In genomic region chr5:32862469-32863132, GRCm38 (mm10) we compare ENCODE assay signal across 8 mouse cellular contexts. TPM values are rescaled to one million over a fixed set of nuclear protein-coding genes. Genes with fewer than 3 reads are reported as not detected.
DNase-seq lines count a peak whose midpoint lies in the region; ATAC-seq and TF ChIP-seq lines count a peak whose summit lies in the region.

No protein-coding gene starts in this region.

- H3K4me1 ChIP-seq in erythroblast, embryonic 14.5 days (ENCODE audit: control insufficient read depth): peaks cover 36% of the 10 kb centered on the region
- H3K4me1 ChIP-seq in E14TG2a.4 (replicated peaks; ENCODE audit: low read depth, low read length): peaks cover 17% of the 10 kb centered on the region
- peaks cover 9% of the 10 kb centered on the region; the same call in 1 of the 2 replicates for H3K4me1 ChIP-seq in intestine, embryonic 15.5 days (replicated peaks)
- H3K4me1 ChIP-seq in lung, embryonic 14.5 days (ENCODE audit: insufficient read depth): no peaks in the 10 kb centered on the region

- peaks cover 23% of the 10 kb centered on the region for H3K36me3 ChIP-seq in erythroblast, embryonic 14.5 days (ENCODE audit: control insufficient read depth)
- H3K36me3 ChIP-seq in E14TG2a.4 (ENCODE audit: insufficient read depth, low read length): peaks cover 25% of the 10 kb centered on the region
- peaks cover 1% of the 10 kb centered on the region; the same call in 1 of the 2 replicates for H3K36me3 ChIP-seq in intestine, embryonic 15.5 days
- H3K36me3 ChIP-seq in lung, embryonic 14.5 days (ENCODE audit: insufficient read depth): peaks cover 12% of the 10 kb centered on the region; the same call in 1 of the 2 replicates

- no peak for TF ChIP-seq CTCF in E14TG2a.4 (conservative IDR thresholded peaks at IDR 0.05; ENCODE audit: low read length)
- no peak for TF ChIP-seq CTCF in lung, embryonic 14.5 days (IDR thresholded peaks at IDR 0.05; ENCODE audit: low read depth)

- no peaks in the 10 kb centered on the region for H3K9me3 ChIP-seq in erythroblast, embryonic 14.5 days (ENCODE audit: control insufficient read depth, low read length)
- H3K9me3 ChIP-seq in E14TG2a.4 (ENCODE audit: low read length): no peaks in the 10 kb centered on the region
- no peaks in the 10 kb centered on the region for H3K9me3 ChIP-seq in intestine, embryonic 15.5 days
- no peaks in the 10 kb centered on the region for H3K9me3 ChIP-seq in lung, embryonic 14.5 days (ENCODE audit: low read depth, low read length)

- peak overlapping the region; percentile 81; the same call in 1 of the 2 replicates for H3K4me2 ChIP-seq in intestine, embryonic 15.5 days (replicated peaks)
- peak overlapping the region; percentile 65 for H3K4me2 ChIP-seq in lung, embryonic 14.5 days

- WGBS in intestine, embryonic 15.5 days: 46% methylated on average over 6 of the region's 6 CpGs
- 46% methylated on average over 6 of the region's 6 CpGs for WGBS in lung, embryonic 14.5 days

- no peaks in the 10 kb centered on the region for H3K27me3 ChIP-seq in erythroblast, embryonic 14.5 days (ENCODE audit: control insufficient read depth)
- no peaks in the 10 kb centered on the region for H3K27me3 ChIP-seq in E14TG2a.4 (ENCODE audit: insufficient read depth, low read length)
- no peaks in the 10 kb centered on the region for H3K27me3 ChIP-seq in intestine, embryonic 15.5 days (replicated peaks)
- no peaks in the 10 kb centered on the region for H3K27me3 ChIP-seq in lung, embryonic 14.5 days (ENCODE audit: insufficient read depth, low read length)

- no peak overlapping the region for H3K9ac ChIP-seq in intestine, embryonic 15.5 days
- H3K9ac ChIP-seq in lung, embryonic 14.5 days: no peak overlapping the region; the same call in 1 of the 2 replicates

- ATAC-seq in erythroblast, adult 5-6 weeks (replicated peaks; ENCODE audit: low FRiP score, poor library complexity, severe bottlenecking): no peak
- no peak for ATAC-seq in intestine, embryonic 15.5 days
- ATAC-seq in lung, embryonic 14.5 days (ENCODE audit: insufficient read depth): no peak

- H3K4me3 ChIP-seq in erythroblast, embryonic 14.5 days (replicated peaks): peak overlapping the region; percentile 97
- H3K4me3 ChIP-seq in E14TG2a.4 (replicated peaks; ENCODE audit: low read length): peak overlapping the region; percentile 73
- no peak overlapping the region for H3K4me3 ChIP-seq in intestine, embryonic 15.5 days (replicated peaks)
- peak overlapping the region; percentile 80 for H3K4me3 ChIP-seq in lung, embryonic 14.5 days (ENCODE audit: low read depth, low read length)

- H3K27ac ChIP-seq in intestine, embryonic 15.5 days: no peak overlapping the region
- H3K27ac ChIP-seq in lung, embryonic 14.5 days (ENCODE audit: low read depth): peak overlapping the region; percentile 89

- DNase-seq in lung, embryonic 14.5 days: peak; percentile 71
- DNase-seq in gastrocnemius, postnatal 25 days: no peak
- no peak for DNase-seq in cerebellum, postnatal 4 days (ENCODE audit: low spot score in 2 of 2)
- no peak for DNase-seq in layer of hippocampus, adult 8-10 months (ENCODE audit: low spot score in 2 of 2)

RNA-seq across cellular contexts. Expression of gene Depdc5, which starts 0.9 kb away (rescaled TPM):
- polyA plus RNA-seq in erythroblast, embryonic 14.5 days (2012): 0.12 and 0.17 TPM in 2 replicates
- 3.6 and 23.6 TPM in 2 replicates for total RNA-seq in erythroblast, adult 5-6 weeks (2015; ENCODE audit: low replicate concordance)
- total RNA-seq in erythroblast, adult 5-6 weeks (2017; ENCODE audit: low replicate concordance): 5.8 and 11.3 TPM in 2 replicates
- polyA plus RNA-seq in intestine, embryonic 15.5 days (2015; fragmentation: Nextera tagmentation; extraction: Ambion mirVana): 17.3 and 20.2 TPM in 2 replicates
- polyA plus RNA-seq in lung, embryonic 14.5 days (2014; fragmentation: Nextera tagmentation; extraction: Ambion mirVana): 26.7 and 29.5 TPM in 2 replicates
- 10 to 100 TPM in 1 of 2 experiments, 1 to 10 TPM in 1; 10.0 to 11.7 TPM for total RNA-seq in gastrocnemius, postnatal 25 days (2021)
- 10 to 100 TPM; 68.2 to 75.3 (median 72.5) TPM for total RNA-seq in layer of hippocampus, adult 8-10 months (2022)

RNA-seq across cellular contexts. Expression of gene Prr14l, which starts 8.5 kb away (rescaled TPM):
- 0.12 and 0.75 TPM in 2 replicates for polyA plus RNA-seq in erythroblast, embryonic 14.5 days (2012)
- total RNA-seq in erythroblast, adult 5-6 weeks (2015; ENCODE audit: low replicate concordance): 8.8 and 16.3 TPM in 2 replicates
- 12.3 and 18.7 TPM in 2 replicates for total RNA-seq in erythroblast, adult 5-6 weeks (2017; ENCODE audit: low replicate concordance)
- 12.4 and 16.4 TPM in 2 replicates for polyA plus RNA-seq in intestine, embryonic 15.5 days (2015; fragmentation: Nextera tagmentation; extraction: Ambion mirVana)
- 18.9 and 20.5 TPM in 2 replicates for polyA plus RNA-seq in lung, embryonic 14.5 days (2014; fragmentation: Nextera tagmentation; extraction: Ambion mirVana)
- total RNA-seq in gastrocnemius, postnatal 25 days (2021): 1 to 10 TPM; 4.1 to 4.7 TPM
- 10 to 100 TPM; 42.3 to 65.8 (median 48.6) TPM for total RNA-seq in layer of hippocampus, adult 8-10 months (2022)

RNA-seq across cellular contexts. Expression of gene Gm20671, which starts 35.7 kb away (rescaled TPM):
- 0.06 TPM in 1 of 2 replicates, not detected in the other for polyA plus RNA-seq in erythroblast, embryonic 14.5 days (2012)
- not detected in 2 replicates for total RNA-seq in erythroblast, adult 5-6 weeks (2015; ENCODE audit: low replicate concordance)
- total RNA-seq in erythroblast, adult 5-6 weeks (2017; ENCODE audit: low replicate concordance): not detected in 2 replicates
- not detected in 2 replicates for polyA plus RNA-seq in intestine, embryonic 15.5 days (2015; fragmentation: Nextera tagmentation; extraction: Ambion mirVana)
- not detected in 2 replicates for polyA plus RNA-seq in lung, embryonic 14.5 days (2014; fragmentation: Nextera tagmentation; extraction: Ambion mirVana)
- not detected for total RNA-seq in gastrocnemius, postnatal 25 days (2021)
- not detected for total RNA-seq in layer of hippocampus, adult 8-10 months (2022)
